Mouse (Mus musculus) hindbrain, embryonic 12.5 days (tissue): ENCODE results near the gene Gosr1. TPM values are rescaled to one million over a fixed set of nuclear protein-coding genes. Genes with fewer than 3 reads are reported as not detected.
A peak's percentile ranks its signal among the peaks of the same experiment; 100 is the strongest.
"Not testable (repeated sequence)": the region's sequence is repeated elsewhere in the genome, so short reads cannot be mapped to it uniquely, and the experiment has no call there.

Source experiments
- ATAC-seq: fragments of 200-750 bp; cut with Nextera tagmentation; 2 replicates; pipeline ENCODE4 v1.8.0; 2017; ENCODE audit warnings: moderate TSS enrichment; ENCODE audit not compliant: low FRiP score
- H3K27ac ChIP-seq: fragments of 300-500 bp; sonication (generic); 2 replicates; pipeline ENCODE4 v1.5.1; 2016; ENCODE audit warnings: mild to moderate bottlenecking
- H3K27me3 ChIP-seq: fragments of 300-500 bp; sonication (generic); 2 replicates; pipeline ENCODE4 v1.6.1; 2016; ENCODE audit warnings: mild to moderate bottlenecking
- H3K36me3 ChIP-seq: fragments of 300-500 bp; sonication (generic); 2 replicates; pipeline ENCODE4 v1.6.1; 2016; ENCODE audit warnings: mild to moderate bottlenecking
- H3K4me1 ChIP-seq: fragments of 300-500 bp; sonication (generic); 2 replicates; pipeline ENCODE4 v1.6.1; 2016
- H3K4me2 ChIP-seq: fragments of 300-500 bp; sonication (generic); replicated peaks from 2 replicates; pipeline ENCODE4 v1.6.1; 2016; ENCODE audit warnings: mild to moderate bottlenecking
- H3K4me3 ChIP-seq: fragments of 300-500 bp; sonication (generic); 2 replicates; pipeline ENCODE4 v1.5.1; 2016; ENCODE audit warnings: mild to moderate bottlenecking
- H3K9ac ChIP-seq: fragments of 300-500 bp; sonication (generic); 2 replicates; pipeline ENCODE4 v1.6.1; 2016; ENCODE audit warnings: mild to moderate bottlenecking, moderate library complexity
- H3K9me3 ChIP-seq: fragments of 300-500 bp; sonication (generic); replicated peaks from 2 replicates; pipeline ENCODE4 v1.6.1; 2016; ENCODE audit warnings: mild to moderate bottlenecking
- WGBS: fragments of 180-500 bp; shearing (Covaris S2); methylation state at CpG from one replicate; pipeline ENCODE4 v1.1.7; 2016; 5-methylcytosine and 5-hydroxymethylcytosine counted together
- polyA plus RNA-seq: library from polyadenylated mRNA; unstranded; fragments of >200 nt; fragmentation: Nextera tagmentation; extraction: Ambion mirVana; gene quantifications from 2 replicates; pipeline ENCODE4 v1.2.1, GENCODE M21; 2016

The Gosr1 gene
- polyA plus RNA-seq, result 29.5 and 30.4 TPM in 2 replicates

DNA sequence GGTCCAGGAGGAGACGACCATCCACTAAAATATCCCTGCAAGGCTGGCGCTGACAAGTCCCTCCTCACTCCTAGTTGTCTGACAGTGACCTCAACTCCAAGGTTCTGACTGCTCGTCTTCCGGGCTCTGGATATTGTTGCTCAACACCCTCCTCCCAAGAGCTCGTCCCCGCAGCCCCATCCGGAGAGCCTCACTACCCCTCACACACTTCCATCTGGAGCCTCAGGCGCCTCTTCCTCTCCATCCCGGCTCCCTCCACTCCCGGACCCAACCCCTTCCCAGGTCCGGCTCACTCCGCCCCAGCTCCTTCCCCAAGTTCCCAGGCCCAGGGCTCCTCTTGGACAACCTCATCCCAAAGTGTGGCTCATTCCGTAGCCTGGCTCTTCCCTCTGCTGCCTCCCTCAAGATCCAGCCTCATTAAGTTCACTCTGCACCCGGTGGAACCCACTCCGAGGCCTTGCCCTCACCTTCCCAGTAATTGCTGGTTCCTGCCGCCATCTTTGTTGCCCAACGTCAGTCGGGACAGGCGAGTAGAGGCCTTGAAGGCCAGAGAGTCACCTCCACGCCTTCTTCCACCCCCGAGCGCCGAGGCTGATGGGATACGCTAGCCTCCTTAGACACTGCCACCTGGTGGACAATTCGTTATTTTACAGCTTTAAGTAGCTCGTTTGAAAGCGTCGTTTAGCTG lies at the start of gene Gosr1:
Gene Gosr1, minus strand, starts transcription at position 527 of the 688 bp plus-strand sequence.
- H3K4me1 ChIP-seq, result no peaks in the 10 kb centered on the region
- H3K9me3 ChIP-seq, result no peaks in the 10 kb centered on the region
- peak; percentile 95 for ATAC-seq
- H3K36me3 ChIP-seq, result peaks cover 23% of the 10 kb centered on the region
- H3K9ac ChIP-seq, result peak within 1 kb of the TSS; percentile 93
- peak within 1 kb of the TSS; percentile 68 for H3K4me2 ChIP-seq
- no peaks in the 10 kb centered on the region for H3K27me3 ChIP-seq
- WGBS, result under 1% methylated on average over 28 of the region's 28 CpGs
- peak within 1 kb of the TSS; percentile 92 for H3K27ac ChIP-seq
- H3K4me3 ChIP-seq, result peak within 1 kb of the TSS; percentile 88

- Histone ChIP-seq H3K4me1 (no peaks in the 10 kb centered on the region), H3K36me3 (peaks cover 33% of the 10 kb centered on the region), H3K9me3 (no peaks in the 10 kb centered on the region), H3K4me2 (no peak overlapping the region), H3K27me3 (no peaks in the 10 kb centered on the region), H3K9ac (no peak overlapping the region), H3K27ac (no peak overlapping the region), H3K4me3 (no peak overlapping the region)
- WGBS, result 87% methylated on average over 9 of the region's 9 CpGs
- ATAC-seq, result no peak
These were observed 47.5 kb upstream of the Gosr1 start for GRCm38 (mm10) chr11:76810706-76811495.

DNA sequence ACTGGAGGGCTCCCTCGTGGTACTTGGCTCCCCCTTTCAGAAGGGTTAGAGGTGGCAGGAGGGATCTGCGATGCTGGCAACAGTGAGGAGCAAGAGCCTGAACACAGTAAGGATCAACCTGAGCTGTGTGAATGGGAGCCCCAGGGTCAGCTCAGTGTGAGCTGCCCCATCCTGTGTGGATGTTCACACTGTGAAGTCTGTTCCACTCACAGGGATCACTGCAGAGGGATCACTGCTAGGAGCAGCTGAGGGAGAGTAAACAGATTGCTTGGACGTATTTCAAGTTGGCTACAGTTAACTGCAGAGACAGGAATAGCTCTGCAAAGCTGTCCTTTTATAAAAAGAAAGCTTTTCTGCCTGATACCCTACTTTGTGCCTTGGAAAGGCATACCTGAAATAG lies 46.1 kb upstream of the Gosr1 start:
- Histone ChIP-seq H3K36me3 (peaks cover 41% of the 10 kb centered on the region), H3K27me3 (no peaks in the 10 kb centered on the region)

DNA sequence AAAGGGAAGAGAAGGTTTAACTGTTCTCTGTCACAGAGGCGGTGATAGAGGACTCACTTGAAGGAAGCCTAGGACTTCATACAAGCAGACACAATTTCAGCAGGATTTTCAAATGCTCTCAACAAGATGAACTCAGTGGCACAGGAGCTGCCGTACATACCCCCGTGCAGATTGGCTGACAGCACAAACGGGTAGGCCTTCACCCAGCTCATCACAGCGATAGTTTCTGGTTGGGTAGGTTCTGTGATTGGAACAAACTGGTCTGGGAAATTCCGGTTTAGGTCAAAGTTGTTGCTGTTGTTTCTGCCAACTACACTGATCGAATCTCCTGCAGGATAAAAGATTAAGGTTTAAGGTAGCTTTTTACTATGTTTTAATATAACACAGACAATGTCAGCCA lies 45.2 kb upstream of the Gosr1 start:
- H3K9ac ChIP-seq, result no peak overlapping the region
- H3K36me3 ChIP-seq, result peaks cover 37% of the 10 kb centered on the region
- H3K4me1 ChIP-seq, result no peaks in the 10 kb centered on the region
- H3K9me3 ChIP-seq, result no peaks in the 10 kb centered on the region
- no peak overlapping the region for H3K27ac ChIP-seq
- no peak for ATAC-seq
- 91% methylated on average over 7 of the region's 7 CpGs for WGBS
- H3K27me3 ChIP-seq, result no peaks in the 10 kb centered on the region
- H3K4me2 ChIP-seq, result no peak overlapping the region
- no peak overlapping the region for H3K4me3 ChIP-seq

More for the DNA sequence above, 46.1 kb upstream of the Gosr1 start:
- no peak for ATAC-seq
- Histone ChIP-seq H3K27ac (no peak overlapping the region), H3K4me2 (no peak overlapping the region), H3K4me1 (no peaks in the 10 kb centered on the region), H3K4me3 (no peak overlapping the region), H3K9me3 (no peaks in the 10 kb centered on the region), H3K9ac (no peak overlapping the region)
- WGBS, result 68% methylated on average over 3 of the region's 3 CpGs

GRCm38 (mm10) chr11:76807007-76807679 lies 43.8 kb upstream of the Gosr1 start:
- Histone ChIP-seq H3K36me3 (peaks cover 34% of the 10 kb centered on the region), H3K4me1 (no peaks in the 10 kb centered on the region), H3K27me3 (no peaks in the 10 kb centered on the region), H3K9me3 (no peaks in the 10 kb centered on the region), H3K4me3 (no peak overlapping the region), H3K4me2 (no peak overlapping the region), H3K27ac (no peak overlapping the region), H3K9ac (no peak overlapping the region)
- 92% methylated on average over 3 of the region's 3 CpGs for whole genome bisulfite sequencing
- ATAC-seq, result no peak

DNA sequence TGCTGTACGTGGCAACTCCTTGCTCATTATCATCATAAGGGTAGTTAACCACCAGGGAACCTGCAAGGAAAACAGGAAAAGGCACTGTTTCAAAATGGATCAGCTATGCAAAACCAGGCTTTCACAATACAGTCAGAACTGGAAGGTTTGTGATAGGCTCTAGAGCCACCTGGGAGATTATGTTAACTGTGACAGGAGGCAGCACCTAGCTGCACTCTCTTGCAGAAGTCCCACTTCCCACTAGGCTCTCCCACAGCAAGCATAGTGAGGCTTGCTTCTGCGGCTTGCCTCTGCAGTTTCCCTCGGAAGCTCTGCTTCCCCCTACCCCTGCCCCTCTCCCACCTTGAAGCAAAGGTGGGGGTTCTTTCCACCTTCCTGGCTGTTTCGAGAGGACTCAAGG lies 42.6 kb upstream of the Gosr1 start:
- no peak overlapping the region for H3K4me2 ChIP-seq
- H3K36me3 ChIP-seq, result peaks cover 37% of the 10 kb centered on the region
- 81% methylated on average over 4 of the region's 4 CpGs for WGBS

DNA sequence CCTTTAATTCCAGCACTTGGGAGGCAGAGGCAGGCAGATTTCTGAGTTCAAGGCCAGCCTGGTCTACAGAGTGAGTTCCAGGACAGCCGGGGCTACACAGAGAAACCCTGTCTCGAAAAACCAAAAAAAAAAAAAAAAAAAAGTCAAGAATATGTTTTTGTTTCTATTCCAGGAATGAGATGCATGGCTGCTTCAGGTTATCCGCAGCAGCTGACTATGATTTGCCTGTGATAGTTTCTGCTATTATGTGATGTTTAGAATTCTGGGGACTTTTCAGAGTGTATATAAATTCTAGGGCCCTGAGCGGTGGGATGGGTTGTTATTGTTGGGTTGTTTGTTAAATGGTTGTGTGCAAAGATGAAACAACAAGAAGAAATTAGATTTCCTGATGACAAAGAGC lies 41.7 kb upstream of the Gosr1 start:
- not testable (repeated sequence) for H3K27ac ChIP-seq
- peaks cover 33% of the 10 kb centered on the region for H3K36me3 ChIP-seq

More for the DNA sequence above, 42.6 kb upstream of the Gosr1 start:
- Histone ChIP-seq H3K9ac (no peak overlapping the region), H3K27me3 (no peaks in the 10 kb centered on the region), H3K4me3 (no peak overlapping the region), H3K9me3 (no peaks in the 10 kb centered on the region), H3K27ac (no peak overlapping the region), H3K4me1 (no peaks in the 10 kb centered on the region)
- ATAC-seq, result no peak

DNA sequence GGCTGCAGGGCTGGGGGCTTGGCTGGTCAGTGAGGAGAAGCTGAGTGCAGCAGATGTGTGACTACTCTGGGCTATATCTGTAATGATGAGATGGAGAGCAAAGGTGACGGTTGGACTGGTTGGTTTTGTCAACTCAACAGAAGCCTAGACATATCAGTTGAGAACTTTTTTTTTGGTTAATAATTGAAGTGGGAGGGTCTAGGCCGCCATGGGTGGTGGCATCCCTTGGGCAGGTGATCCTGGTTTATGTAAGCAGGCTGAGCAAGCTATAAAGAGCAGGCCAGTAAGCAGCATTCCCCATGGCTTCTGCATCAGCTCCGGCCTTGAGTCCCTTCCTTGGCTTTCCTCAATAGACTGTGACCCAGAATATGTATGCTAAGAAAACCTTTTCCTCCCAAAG lies 39.9 kb upstream of the Gosr1 start:
- Histone ChIP-seq H3K27me3 (no peaks in the 10 kb centered on the region), H3K4me2 (no peak overlapping the region), H3K4me3 (no peak overlapping the region), H3K4me1 (no peaks in the 10 kb centered on the region), H3K27ac (no peak overlapping the region), H3K9me3 (no peaks in the 10 kb centered on the region), H3K36me3 (peaks cover 33% of the 10 kb centered on the region), H3K9ac (no peak overlapping the region)
- no peak for ATAC-seq
- 87% methylated on average over 3 of the region's 3 CpGs for WGBS

More for the DNA sequence above, 41.7 kb upstream of the Gosr1 start:
- H3K4me1 ChIP-seq, H3K9ac ChIP-seq, H3K9me3 ChIP-seq, ATAC-seq, H3K27me3 ChIP-seq, H3K4me2 ChIP-seq, H3K4me3 ChIP-seq: not testable (repeated sequence)
- WGBS, result 85% methylated on average over 4 of the region's 4 CpGs

GRCm38 (mm10) chr11:76797236-76797635 lies 33.9 kb upstream of the Gosr1 start:
- Histone ChIP-seq H3K27ac (no peak overlapping the region), H3K36me3 (peaks cover 42% of the 10 kb centered on the region), H3K9ac (no peak overlapping the region), H3K4me2 (no peak overlapping the region), H3K4me3 (no peak overlapping the region), H3K9me3 (no peaks in the 10 kb centered on the region), H3K27me3 (no peaks in the 10 kb centered on the region), H3K4me1 (no peaks in the 10 kb centered on the region)
- no peak for ATAC-seq
- 90% methylated on average over 6 of the region's 6 CpGs for WGBS

DNA sequence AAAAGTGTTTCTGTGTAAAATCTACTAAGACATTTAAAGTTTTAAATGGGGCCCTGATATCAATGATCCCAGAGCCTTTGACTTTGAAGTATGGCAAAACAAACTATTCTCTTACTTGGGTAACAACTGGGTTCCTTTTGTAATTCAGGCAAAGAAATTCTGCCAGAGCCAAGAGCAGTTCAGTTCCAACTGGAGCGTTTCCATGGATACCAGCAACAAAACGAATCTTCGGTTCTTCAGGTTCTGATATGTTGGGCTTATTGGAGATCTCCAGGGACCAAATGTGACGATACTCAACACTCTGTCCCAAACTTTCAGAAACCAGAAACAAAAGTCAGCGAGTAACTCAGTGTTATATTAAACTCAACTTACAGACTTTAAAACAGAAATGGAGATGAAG lies 31.9 kb upstream of the Gosr1 start:
- WGBS, result 91% methylated on average over 5 of the region's 5 CpGs
- H3K27me3 ChIP-seq, result no peaks in the 10 kb centered on the region
- peaks cover 44% of the 10 kb centered on the region for H3K36me3 ChIP-seq
- ATAC-seq, result no peak
- no peak overlapping the region for H3K9ac ChIP-seq
- no peak overlapping the region for H3K27ac ChIP-seq
- no peak overlapping the region for H3K4me3 ChIP-seq
- no peaks in the 10 kb centered on the region for H3K9me3 ChIP-seq
- H3K4me1 ChIP-seq, result no peaks in the 10 kb centered on the region
- no peak overlapping the region for H3K4me2 ChIP-seq

DNA sequence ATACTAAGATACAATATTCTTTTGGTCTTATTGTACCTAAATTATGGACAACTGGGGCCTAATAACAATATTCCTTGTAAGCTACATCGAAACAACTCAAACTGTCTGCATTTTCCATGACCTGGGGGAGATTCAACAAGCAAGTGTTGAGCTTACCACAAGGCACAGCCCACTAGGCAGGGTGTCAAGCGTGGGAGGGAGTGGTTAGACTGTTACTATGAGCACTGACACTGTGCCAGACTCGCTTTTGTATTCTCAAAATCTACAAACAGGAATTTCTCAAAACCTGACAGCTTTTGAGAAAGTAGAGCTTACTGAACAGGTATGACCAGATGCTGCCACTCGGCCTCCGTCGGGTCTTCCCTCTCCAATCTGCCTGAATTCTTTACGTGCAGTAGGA lies 28.0 kb upstream of the Gosr1 start:
- no peaks in the 10 kb centered on the region for H3K27me3 ChIP-seq
- 91% methylated on average over 7 of the region's 7 CpGs for WGBS

DNA sequence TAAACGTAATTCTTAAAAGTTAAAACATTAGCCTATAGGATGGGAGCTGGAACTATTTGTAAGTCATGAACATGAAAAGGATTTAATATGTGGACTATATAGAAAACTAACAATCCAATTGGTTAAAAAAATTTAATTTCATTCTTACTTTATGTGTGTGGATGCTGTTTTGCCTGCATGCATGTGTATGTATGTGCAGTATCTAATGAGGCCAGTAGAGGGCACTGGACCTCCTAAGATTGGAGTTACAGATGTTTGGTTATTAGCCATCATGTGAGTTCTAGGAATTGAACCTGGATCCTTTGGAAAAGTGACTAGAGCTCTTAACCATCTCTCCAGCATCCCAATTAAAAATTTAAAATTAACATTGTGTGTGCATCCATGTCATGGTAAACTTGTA lies 25.9 kb upstream of the Gosr1 start:
- Histone ChIP-seq H3K9me3 (no peaks in the 10 kb centered on the region), H3K4me2 (no peak overlapping the region), H3K4me1 (no peaks in the 10 kb centered on the region), H3K27ac (no peak overlapping the region), H3K36me3 (peaks cover 35% of the 10 kb centered on the region), H3K4me3 (no peak overlapping the region), H3K27me3 (no peaks in the 10 kb centered on the region), H3K9ac (no peak overlapping the region)
- no peak for ATAC-seq
- WGBS, result 97% methylated on average over 1 of the region's 1 CpGs

More for the DNA sequence above, 28.0 kb upstream of the Gosr1 start:
- ATAC-seq, result no peak
- Histone ChIP-seq H3K27ac (no peak overlapping the region), H3K9me3 (no peaks in the 10 kb centered on the region), H3K4me2 (no peak overlapping the region), H3K9ac (no peak overlapping the region), H3K4me1 (no peaks in the 10 kb centered on the region), H3K4me3 (no peak overlapping the region), H3K36me3 (peaks cover 24% of the 10 kb centered on the region)
